Mouse (Mus musculus) kidney, embryonic 16.5 days (tissue): ENCODE measurements around the gene Vmn2r46. TPM values are rescaled to one million over a fixed set of nuclear protein-coding genes. Genes with fewer than 3 reads are reported as not detected.
"Not testable (repeated sequence)": the region's sequence is repeated elsewhere in the genome, so short reads cannot be mapped to it uniquely, and the experiment has no call there.

Source experiments
- ATAC-seq: fragments of 200-750 bp; cut with Nextera tagmentation; 2 replicates; pipeline ENCODE4 v1.8.0; 2017; ENCODE audit warnings: moderate TSS enrichment; ENCODE audit not compliant: low FRiP score, low TSS enrichment
- H3K27ac ChIP-seq: fragments of 300-500 bp; sonication (generic); 2 replicates; pipeline ENCODE4 v1.5.1; 2014; ENCODE audit warnings: low read length
- H3K27me3 ChIP-seq: fragments of 300-500 bp; sonication (generic); 2 replicates; pipeline ENCODE4 v1.6.1; 2014; ENCODE audit warnings: low read length, control low read depth, mixed read lengths; ENCODE audit not compliant: insufficient read depth
- H3K36me3 ChIP-seq: fragments of 300-500 bp; sonication (generic); 2 replicates; pipeline ENCODE4 v1.6.1; 2014; ENCODE audit warnings: low read length, control low read depth, mixed read lengths; ENCODE audit not compliant: insufficient read depth
- H3K4me1 ChIP-seq: fragments of 300-500 bp; sonication (generic); 2 replicates; pipeline ENCODE4 v1.6.1; 2014; ENCODE audit warnings: low read length, control low read depth, mixed read lengths; ENCODE audit not compliant: insufficient read depth
- H3K4me2 ChIP-seq: fragments of 300-500 bp; sonication (generic); replicated peaks from 2 replicates; pipeline ENCODE4 v1.6.1; 2014; ENCODE audit warnings: low read depth, low read length
- H3K4me3 ChIP-seq: fragments of 300-500 bp; sonication (generic); 2 replicates; pipeline ENCODE4 v1.5.1; 2014; ENCODE audit warnings: mild to moderate bottlenecking, low read length
- H3K9ac ChIP-seq: fragments of 300-500 bp; sonication (generic); replicated peaks from 2 replicates; pipeline ENCODE4 v1.6.1; 2014; ENCODE audit warnings: low read length
- H3K9me3 ChIP-seq: fragments of 300-500 bp; sonication (generic); 2 replicates; pipeline ENCODE4 v1.6.1; 2016; ENCODE audit warnings: low read length, control low read depth
- WGBS: fragments of 180-500 bp; shearing (Covaris S2); extraction: QIAGEN DNeasy Blood & Tissue Kit; methylation state at CpG from one replicate; pipeline ENCODE4 v1.1.7; 2014; 5-methylcytosine and 5-hydroxymethylcytosine counted together
- polyA plus RNA-seq: library from polyadenylated mRNA; unstranded; fragments of >200 nt; fragmentation: Nextera tagmentation; extraction: Ambion mirVana; gene quantifications from 2 replicates; pipeline ENCODE4 v1.2.1, GENCODE M21; 2015

Gene Vmn2r46
- polyA plus RNA-seq = not detected in 2 replicates

GRCm38 (mm10) chr7:9770471-9770870, at the start of gene Vmn2r46:
Gene Vmn2r46 (minus strand): TSS chr7:9770571.
- no CpG with 5 or more reads among the region's 1 CpGs for WGBS
- ATAC-seq, H3K9me3 ChIP-seq, H3K9ac ChIP-seq, H3K27me3 ChIP-seq, H3K4me1 ChIP-seq, H3K27ac ChIP-seq, H3K36me3 ChIP-seq, H3K4me2 ChIP-seq, H3K4me3 ChIP-seq: not testable (repeated sequence)

Other genes with a start within 250 kb of the Vmn2r46 start
- gene Vmn2r47, start 70.8 kb upstream of the Vmn2r46 start, polyA plus RNA-seq = not detected in 2 replicates
- gene Vmn2r48, start 183.0 kb upstream of the Vmn2r46 start, polyA plus RNA-seq = not detected in 2 replicates
- not detected in 2 replicates for gene Vmn2r49, start 221.7 kb upstream of the Vmn2r46 start, polyA plus RNA-seq